Mouse (Mus musculus) gastrocnemius, postnatal 36 days (tissue): ENCODE results near the gene Zfp74. TPM values are rescaled to one million over a fixed set of nuclear protein-coding genes. Genes with fewer than 3 reads are reported as not detected.

Experiments
- DNase-seq, 2 experiments: peaks; one replicate each; pipeline ENCODE4 v3.0.0; 2022
- intact Hi-C: fragments of 180-260 bp; cut with DNase I; formaldehyde crosslinking; loops from one replicate; pipeline ENCODE4 v1.15.1; 2025
- total RNA-seq, 2 experiments: library from RNA; stranded (reverse); gene quantifications; 2 replicates each; pipeline ENCODE4 v1.2.3; 2021

Gene Zfp74
- total RNA-seq, 2 experiments from 2014 or later, result 4.8 to 5.5 TPM

GRCm38 (mm10) chr7:29954731-29955130 lies 842 bp upstream of the Zfp74 start:
- intact Hi-C loops, result no loop called here
- DNase-seq, result peak in 1 of 2 experiments; percentile 23

DNA sequence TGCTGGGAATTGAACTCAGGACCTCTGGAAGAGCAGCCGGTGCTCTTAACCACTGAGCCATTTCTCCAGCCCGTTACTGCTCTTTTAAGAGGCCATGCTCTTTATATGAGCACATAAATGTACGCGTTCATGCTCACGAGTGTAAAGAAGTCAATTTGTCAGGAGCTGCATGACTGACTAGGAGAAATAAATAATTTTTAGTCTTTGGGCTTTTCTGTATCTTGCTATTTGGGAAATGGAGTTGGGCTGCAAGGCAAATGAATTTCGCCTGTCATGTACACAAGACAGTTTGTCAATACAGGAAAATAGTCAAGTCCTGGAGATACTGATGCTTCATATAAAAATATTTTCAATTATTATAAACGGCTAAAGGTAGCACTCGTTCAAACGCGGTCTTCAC lies 803 bp downstream of the Zfp74 start:
- intact Hi-C loops, result no loop called here
- no peak for DNase-seq

DNA sequence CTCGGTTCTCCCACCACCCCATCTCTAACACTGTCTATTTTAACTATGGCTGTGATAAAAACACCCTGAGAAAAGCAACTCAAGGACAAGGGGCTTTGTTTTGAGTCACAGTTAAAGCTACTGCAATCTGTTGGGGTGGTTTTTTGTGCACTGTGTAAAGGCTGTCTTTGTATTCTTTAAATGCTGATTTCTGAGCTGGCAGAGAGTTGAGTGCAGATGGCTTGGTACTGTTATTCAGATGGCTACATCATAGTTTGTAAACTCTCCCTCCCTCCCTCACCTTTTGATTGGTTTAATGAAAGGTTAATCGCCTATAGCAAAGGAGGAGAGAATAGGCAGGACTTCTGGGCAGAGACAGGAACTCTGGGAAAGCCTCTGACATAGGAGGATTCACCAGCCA lies 9.7 kb downstream of the Zfp74 start:
- no peak for DNase-seq
- intact Hi-C loops, result no loop called here

DNA sequence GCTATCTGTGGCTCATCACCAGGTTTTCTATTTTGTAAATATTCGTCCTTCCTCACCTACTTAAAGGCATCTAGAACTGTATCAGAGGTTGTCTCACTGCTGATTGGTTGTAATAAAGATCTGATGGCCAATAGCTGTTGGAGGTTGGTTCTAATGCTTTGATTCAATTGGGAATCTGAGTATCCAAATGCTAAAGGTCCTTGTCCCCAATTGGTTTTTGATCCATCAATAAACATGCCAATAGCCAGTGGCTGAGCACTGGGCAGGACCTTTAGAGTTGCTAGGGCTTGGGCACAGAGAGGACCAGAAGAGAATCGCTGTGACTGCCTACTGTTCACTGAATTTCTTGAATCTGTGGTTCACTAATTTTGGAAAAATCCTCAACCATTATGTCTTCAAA lies 10.2 kb downstream of the Zfp74 start:
- intact Hi-C loops, result no loop called here
- no peak for DNase-seq

DNA sequence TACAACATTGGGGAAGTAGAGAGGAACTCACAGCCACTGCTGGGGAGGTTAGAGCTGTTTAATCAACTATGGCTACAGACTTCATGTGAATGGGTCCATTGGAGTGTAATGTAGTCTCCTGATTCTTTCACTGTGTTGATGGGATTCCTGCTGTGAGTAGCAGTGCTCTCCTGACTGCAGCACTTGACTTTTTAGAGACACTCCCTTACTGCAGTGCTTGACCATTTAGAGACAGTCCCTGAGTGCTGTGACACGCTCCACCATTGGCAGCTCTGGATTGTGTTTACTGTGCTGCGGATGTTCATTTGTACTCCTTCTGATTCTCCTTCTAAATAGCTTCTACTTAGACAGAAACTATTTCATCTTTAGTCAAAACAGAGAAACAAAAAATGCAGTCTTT lies 11.1 kb downstream of the Zfp74 start:
- intact Hi-C loops, result no loop called here
- DNase-seq, result no peak

DNA sequence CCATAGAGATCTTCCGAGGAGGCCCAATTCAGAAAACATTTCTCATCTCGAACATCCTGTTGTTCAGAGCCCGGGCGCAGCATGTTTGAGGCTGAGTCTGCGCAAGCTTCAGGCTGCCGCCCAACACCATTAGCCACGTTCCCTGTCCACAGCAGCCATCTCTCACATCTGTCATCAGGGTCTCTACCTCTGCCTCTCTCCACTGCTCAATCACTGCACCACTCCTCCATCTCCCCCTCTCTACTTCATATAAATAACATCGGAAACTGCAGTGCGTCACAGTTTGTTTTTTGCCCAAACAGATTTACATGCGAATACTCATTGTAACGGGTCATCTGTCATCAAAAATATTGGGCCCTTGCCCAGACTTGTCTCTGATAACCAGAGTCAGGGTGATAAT lies 12.9 kb downstream of the Zfp74 start:
- intact Hi-C loops, result no loop called here
- no peak for DNase-seq

GRCm38 (mm10) chr7:29938856-29939255 lies 15.0 kb downstream of the Zfp74 start:
- no peak for DNase-seq
- intact Hi-C loops, result no loop called here

- intact Hi-C loops, result no loop called here
- DNase-seq, result peak in 1 of 2 experiments; percentile 42
Measured at GRCm38 (mm10) chr7:29922780-29923179, 31.1 kb downstream of the Zfp74 start.

- DNase-seq, result no peak
- intact Hi-C loops, result no loop called here
Measured at GRCm38 (mm10) chr7:29921439-29922093, 32.3 kb downstream of the Zfp74 start.

DNA sequence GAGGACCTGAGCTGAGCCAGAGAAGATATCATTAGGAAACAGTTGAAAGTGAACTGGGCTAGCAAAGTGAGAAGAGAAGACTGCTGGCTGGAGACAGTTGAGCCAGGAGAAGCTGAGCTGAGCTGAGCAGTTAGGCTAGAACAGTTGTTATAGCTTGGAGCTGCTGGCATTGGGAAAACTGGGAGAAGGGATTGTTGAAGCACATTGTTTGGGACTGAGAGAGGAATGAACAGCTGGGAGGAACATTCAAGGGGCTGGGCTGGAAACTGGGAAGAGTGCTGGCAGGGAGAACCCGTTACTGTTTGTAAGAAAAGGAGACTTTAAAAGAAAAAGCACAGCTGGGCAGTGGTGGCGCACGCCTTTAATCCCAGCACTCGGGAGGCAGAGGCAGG lies 35.8 kb downstream of the Zfp74 start:
- DNase-seq, result no peak
- intact Hi-C loops, result no loop called here

DNA sequence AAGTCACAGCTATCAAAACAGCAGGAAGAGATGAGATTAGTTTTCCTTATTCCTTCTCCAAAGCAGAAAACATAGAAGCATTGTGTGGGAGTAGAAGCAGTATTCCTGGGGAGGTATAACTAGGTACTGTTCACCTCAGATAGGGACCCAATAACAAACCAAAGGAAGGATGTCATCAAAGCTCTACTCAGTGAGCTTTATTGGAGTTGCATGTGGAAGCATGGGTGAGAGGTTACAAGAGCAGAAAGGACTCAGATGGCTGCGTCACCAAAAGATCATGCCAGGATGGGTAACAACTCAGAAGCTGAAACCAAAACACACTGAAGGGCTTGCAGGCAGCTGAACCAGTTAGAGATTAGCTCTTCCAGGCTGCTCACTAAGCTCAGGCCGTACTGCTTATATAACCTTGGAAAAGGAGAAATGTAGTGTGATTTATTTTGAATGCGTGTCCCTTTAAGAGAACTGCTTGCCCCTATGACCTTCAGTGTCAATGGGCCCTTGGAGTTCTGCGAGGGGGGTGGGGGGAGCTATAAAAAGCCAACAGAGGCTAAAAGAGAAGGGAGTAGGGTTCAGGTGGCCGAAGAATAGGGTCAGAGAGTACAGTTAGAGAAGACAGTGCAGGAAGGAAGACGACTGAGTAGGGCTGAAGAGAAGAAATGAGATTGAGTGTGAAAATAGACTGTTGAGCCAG lies 36.4 kb downstream of the Zfp74 start:
- no peak for DNase-seq

DNA sequence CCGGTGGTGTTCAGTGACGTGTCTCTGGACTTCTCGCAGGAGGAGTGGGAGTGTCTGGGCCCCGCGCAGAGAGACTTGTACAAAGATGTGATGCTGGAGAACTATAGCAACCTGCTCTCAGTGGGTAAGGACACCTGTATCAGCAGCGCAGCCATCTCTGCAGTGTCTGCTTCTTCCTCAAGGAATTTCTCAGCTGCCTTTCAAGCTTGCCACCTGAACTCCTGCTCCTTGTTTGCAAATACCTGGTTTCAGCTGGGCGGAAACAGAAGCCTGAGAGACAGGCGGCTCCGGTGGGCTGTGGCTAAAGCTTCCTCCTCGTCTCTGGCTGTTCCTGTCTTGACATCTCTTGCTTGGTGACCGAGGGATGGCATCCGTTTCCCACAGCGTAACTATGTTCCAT lies 41.7 kb downstream of the Zfp74 start:
- intact Hi-C loops, result loop anchor here (5.0 kb wide), 1 partner anchor 95 kb away; the partner anchor contains the start of gene Zfp790
- DNase-seq, result no peak

More for the DNA sequence above, 36.4 kb downstream of the Zfp74 start:
- intact Hi-C loops, result no loop called here

DNA sequence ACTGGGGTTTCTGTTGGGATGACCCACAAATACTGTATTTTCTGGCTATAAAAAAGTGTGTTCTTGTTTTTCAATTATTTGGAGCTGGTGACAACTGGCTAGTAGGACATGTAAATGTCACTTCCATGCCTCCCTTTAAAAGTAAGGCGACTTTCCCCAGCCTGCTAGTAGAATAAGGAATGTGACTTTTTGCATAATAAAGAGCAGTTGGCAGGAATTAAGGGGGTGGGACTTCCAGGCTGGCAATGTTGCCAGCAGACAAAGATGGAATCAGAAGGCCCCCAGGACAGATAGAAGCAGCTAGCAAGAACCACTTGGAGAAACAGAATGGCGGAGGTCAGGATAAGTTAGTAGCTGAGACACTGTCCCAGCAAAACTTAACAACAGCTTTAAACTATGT lies 43.6 kb downstream of the Zfp74 start:
- intact Hi-C loops, result loop anchor here (5.0 kb wide), 1 partner anchor 93 kb away; the partner anchor contains the start of gene Zfp790

DNA sequence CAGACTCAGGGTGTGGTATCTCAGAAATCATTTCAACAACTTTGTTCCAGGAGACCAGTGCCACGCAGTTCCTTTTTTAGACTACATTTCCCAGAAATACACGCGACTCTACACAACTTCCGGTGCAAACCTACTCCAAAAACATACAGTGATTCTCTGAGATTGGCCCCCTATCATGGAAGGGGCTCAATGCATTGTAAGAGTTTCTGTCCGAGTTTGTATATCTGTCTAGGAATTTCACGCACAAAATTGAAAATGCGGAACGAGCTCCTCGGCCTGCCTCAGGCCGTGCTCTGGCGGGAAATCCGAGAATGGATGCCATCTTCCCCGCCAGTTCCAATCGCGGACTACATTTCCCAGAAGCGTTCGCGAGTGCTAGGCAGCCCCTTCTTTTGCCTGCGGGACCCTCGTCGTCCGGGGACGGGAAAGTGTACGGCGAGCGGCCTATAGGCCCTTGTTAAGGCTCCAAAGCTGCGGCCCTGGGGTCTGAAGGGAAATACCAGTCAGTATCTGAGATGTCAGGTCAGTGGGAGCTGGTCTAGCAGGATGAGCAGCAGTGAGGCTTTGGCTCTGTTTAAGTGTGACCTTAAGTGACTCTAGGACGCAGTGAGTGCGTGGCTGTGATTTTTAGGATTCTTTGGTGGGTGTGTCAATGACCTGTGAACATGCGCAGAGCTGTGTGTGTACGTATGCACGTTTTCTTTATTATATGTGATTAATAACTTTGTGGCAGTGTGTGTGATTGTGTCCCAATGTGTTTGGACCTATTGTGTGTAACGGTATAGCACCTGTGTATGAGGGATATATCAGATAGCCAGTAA lies 45.5 kb downstream of the Zfp74 start, which contains the start of gene Zfp383:
Zfp383 (plus strand) TSS at position 94 of the 821 bp plus-strand sequence.
- intact Hi-C loops, result no loop called here
- peak; percentile 68 to 84 for DNase-seq

More for the DNA sequence above, 43.6 kb downstream of the Zfp74 start:
- DNase-seq, result no peak

DNA sequence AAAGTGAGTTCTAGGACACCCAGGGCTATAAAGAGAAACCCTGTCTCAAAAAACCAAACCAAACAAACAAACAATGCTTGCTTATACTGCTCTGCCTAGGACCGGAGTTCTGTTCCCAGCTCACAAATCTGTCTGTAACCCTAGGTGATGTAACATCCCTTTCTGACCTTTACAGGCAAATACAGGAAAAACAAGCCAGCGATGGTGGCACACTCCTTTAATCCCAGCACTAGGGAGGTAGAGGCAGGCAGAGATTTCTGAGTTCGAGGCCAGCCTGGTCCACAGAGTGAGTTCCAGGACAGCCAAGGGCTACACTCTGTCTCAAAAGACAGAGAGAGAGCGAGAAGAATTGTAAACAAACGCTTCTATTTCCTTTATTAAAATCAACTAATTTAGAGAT lies 46.7 kb downstream of the Zfp74 start:
- DNase-seq, result no peak
- intact Hi-C loops, result no loop called here

DNA sequence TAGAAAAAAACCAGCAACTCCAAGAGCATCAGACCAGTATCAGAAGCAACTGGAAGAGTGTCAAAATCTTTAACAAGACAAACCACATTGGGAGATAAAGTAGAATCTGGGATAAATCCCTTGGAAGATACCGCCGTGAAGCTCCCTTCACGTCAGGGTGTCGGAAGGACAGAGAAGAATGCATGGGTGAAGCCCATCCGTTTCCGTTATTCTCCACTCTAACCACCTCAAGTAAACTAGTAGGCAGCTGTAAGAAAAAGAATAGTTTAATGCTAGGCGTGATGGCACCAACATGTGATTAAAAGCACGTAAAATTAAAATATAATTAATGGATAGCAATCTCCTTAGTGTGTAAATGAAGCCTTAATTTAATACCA lies 47.2 kb downstream of the Zfp74 start:
- no peak for DNase-seq

DNA sequence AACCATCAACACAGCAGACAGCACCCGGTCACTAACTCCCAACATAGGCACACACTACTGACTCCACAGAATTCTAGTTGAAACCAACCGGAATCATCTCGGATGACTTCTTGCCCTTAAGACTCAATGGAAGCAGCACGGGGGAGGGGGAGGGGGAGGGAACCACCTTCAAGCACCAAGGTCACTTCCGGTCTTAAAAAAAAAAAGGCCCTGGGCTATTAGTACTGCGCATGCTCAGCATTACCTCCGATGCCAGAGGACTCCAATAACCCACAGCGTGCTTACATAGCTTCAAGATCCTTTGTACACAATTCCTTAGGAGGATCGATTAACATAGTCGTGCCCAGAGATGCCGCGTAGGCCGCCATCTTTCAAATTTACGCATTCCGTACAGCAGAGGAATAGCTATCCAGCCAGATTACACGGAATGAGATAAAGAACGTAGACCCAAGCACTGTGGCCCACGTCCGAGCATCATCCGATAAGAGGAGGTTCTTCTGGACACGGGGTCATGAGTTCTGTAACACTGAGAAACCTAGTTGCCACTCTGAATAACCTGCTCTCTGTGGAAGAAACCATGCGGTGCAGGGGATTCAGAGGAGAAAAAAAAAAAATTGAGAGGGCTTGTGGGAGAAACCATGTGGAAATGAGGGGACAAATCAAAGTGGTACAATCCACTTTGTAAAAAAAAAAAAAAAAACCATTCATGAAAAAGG lies 47.8 kb downstream of the Zfp74 start, which contains the start of gene Zfp27:
Zfp27 (minus strand) TSS at position 607 of the 716 bp plus-strand sequence.
- intact Hi-C loops, result no loop called here

More for the DNA sequence above, 47.2 kb downstream of the Zfp74 start:
- intact Hi-C loops, result no loop called here

GRCm38 (mm10) chr7:29904101-29904500 lies 49.8 kb downstream of the Zfp74 start:
- intact Hi-C loops, result no loop called here
- DNase-seq, result no peak

More for the DNA sequence above, 47.8 kb downstream of the Zfp74 start, which contains the start of gene Zfp27:
- peak; percentile 30 to 53 for DNase-seq

GRCm38 (mm10) chr7:29898351-29898750 lies 55.5 kb downstream of the Zfp74 start:
- intact Hi-C loops, result no loop called here
- DNase-seq, result no peak

- intact Hi-C loops, result no loop called here
- DNase-seq, result no peak
Measured at GRCm38 (mm10) chr7:29892756-29893155, 61.1 kb downstream of the Zfp74 start.
